Mouse (Mus musculus) liver, adult 2 months (tissue): ENCODE measurements around the gene Flt1.

ENCODE experiments used
- CTCF ChIP-seq: fragments of 200-500 bp; IDR thresholded peaks from 2 replicates; pipeline ENCODE4 v1.5.1; 2011; ENCODE audit warnings: low read depth, low read length, control low read depth
- POLR2A ChIP-seq: fragments of 200-500 bp; IDR thresholded peaks from 2 replicates; pipeline ENCODE4 v1.6.1; 2011; ENCODE audit warnings: low read length, control low read depth; ENCODE audit not compliant: insufficient read depth; ENCODE audit errors: extremely low read depth

DNA sequence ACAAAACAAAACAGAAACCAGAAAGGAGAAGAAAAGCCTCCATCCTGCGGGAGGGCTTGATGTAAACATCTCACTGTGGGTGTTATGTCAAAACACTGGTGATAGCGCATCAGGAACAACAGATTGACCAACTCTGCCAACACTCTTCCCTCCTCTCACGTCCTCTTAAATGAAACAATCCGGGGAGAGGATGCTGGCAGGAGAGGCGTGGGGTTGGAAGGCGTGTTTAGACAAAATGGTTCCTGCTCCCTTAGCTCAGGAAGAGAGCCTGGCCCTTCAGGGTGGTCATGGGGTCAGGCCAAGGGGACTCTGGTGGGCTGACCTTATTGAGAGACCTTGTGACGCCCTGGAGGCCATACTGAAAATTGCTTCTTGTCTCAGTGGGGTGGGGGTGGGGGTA lies 65.9 kb downstream of the Flt1 start:
- TF ChIP-seq CTCF: no peak
- TF ChIP-seq POLR2A: no peak
